Mouse (Mus musculus) forebrain, embryonic 11.5 days (tissue): ENCODE measurements around the gene B4galt2. TPM values are rescaled to one million over a fixed set of nuclear protein-coding genes. Genes with fewer than 3 reads are reported as not detected.

Experiments
- polyA plus RNA-seq: library from polyadenylated mRNA; unstranded; fragments of >200 nt; fragmentation: Nextera tagmentation; extraction: Ambion mirVana; gene quantifications from 2 replicates; pipeline ENCODE4 v1.2.1, GENCODE M21; 2014

B4galt2 gene
- polyA plus RNA-seq, 1 experiment from 2014 or later = 31.3 TPM

Other genes with a start within 250 kb of the B4galt2 start
- gene Dmap1, start 201.2 kb downstream of the B4galt2 start, polyA plus RNA-seq = 79.1 and 85.9 TPM in 2 replicates
- gene Gm12845, start 159.1 kb downstream of the B4galt2 start, polyA plus RNA-seq = not detected in 2 replicates
- gene Klf17, start 117.8 kb downstream of the B4galt2 start, polyA plus RNA-seq = not detected in 2 replicates
- 8.1 and 9.0 TPM in 2 replicates for gene Slc6a9, start 49.0 kb downstream of the B4galt2 start, polyA plus RNA-seq
- gene Ccdc24, start 10.9 kb downstream of the B4galt2 start, polyA plus RNA-seq = 1.7 and 2.1 TPM in 2 replicates
- 187 and 195 TPM in 2 replicates for gene Atp6v0b, start 3.8 kb upstream of the B4galt2 start, polyA plus RNA-seq
- 28.4 and 32.4 TPM in 2 replicates for gene Dph2, start 8.5 kb upstream of the B4galt2 start, polyA plus RNA-seq
- gene Ipo13, start 31.5 kb upstream of the B4galt2 start, polyA plus RNA-seq = 62.0 and 64.6 TPM in 2 replicates
- 0.43 and 1.2 TPM in 2 replicates for gene Artn, start 46.3 kb upstream of the B4galt2 start, polyA plus RNA-seq